Mouse (Mus musculus) cerebellum, postnatal 36 days (tissue): ENCODE results near the gene Abhd16b.

ENCODE experiments used
- DNase-seq, 2 experiments: peaks; one replicate each; pipeline ENCODE4 v3.0.0; 2021 to 2022; ENCODE audit warnings: mixed read lengths in 2 of 2

Abhd16b gene

DNA sequence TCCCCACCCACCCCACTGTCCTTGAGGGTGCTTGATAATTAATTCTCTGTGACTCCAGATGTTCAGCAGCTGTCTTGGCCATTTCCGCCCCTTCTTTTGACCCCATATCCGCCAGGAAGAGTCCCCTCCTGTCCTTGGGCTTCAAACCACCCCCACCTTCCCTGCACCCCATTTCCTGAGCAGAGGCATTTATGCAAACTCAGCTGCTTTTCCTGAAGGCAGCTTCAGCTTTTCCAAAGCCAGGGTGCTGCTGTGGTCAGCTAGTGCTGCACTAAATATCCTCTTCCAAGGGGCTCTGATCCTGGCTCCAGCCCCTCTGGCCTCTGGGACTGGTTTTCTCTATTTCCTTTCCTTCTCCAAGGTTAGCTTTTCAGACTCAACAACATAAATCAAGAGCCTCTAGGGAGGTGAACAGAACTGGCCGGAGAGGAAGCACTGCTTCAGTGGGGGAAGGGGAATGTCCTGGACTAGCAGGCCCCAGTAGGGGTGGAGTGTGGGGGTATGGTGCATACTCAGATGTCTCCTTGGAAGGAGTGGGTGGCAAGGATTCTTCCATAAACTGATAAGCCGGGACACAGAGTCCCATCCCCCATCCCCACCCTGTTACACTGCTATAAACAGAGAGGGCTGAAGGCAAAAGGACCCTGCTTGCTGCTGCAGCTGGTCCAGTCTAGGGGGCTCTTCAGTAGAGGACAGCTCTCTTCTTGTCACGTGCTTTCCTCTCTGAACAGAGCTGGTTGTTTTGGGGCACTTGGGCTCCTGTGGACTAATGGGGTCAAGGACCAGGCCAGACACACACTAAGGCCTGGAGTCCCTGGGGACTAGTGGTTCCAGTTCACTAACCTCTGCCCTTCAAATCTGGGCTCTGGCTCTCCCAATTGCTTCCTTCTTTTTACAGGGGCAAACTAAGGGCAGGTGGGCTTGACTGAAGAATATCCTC lies 5.4 kb upstream of the Abhd16b start:
- DNase-seq: no peak

DNA sequence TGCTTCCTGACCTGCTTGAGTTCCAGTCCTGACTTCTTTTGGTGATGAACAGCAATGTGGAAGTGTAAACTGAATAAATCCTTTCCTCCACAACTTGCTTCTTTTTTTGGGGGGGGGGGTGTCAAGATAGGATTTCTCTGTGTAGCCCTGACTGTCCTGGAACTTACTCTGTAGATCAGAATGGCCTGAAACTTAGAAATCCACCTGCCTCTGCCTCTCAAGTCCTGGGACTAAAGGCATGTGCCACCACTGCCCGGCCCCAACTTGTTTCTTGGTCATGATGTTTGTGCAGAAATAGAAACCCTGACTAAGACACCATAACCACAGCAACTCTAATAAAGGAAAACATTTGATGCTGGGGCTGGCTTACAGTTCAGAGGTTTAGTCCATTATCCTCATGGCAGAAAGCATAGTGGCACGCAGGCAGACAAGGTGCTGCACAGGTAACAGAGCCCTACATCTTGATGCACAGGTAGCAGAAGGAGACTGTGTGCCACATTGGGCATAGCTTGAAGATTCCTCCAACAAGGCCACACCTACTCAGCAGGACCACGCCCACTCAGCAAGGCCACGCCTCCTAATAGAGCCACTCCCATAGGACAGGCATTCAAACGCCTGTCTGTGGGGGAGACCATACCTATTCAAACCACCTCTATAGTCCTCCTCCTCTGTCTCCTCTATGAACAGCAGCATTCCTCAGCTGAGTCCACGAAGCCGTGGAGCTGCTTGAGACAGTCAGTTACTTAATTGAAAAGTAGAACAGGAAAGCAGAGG lies 1.4 kb upstream of the Abhd16b start:
- DNase-seq: no peak

- no peak for DNase-seq
Measured at GRCm38 (mm10) chr2:181492206-181492605, 800 bp upstream of the Abhd16b start.

DNA sequence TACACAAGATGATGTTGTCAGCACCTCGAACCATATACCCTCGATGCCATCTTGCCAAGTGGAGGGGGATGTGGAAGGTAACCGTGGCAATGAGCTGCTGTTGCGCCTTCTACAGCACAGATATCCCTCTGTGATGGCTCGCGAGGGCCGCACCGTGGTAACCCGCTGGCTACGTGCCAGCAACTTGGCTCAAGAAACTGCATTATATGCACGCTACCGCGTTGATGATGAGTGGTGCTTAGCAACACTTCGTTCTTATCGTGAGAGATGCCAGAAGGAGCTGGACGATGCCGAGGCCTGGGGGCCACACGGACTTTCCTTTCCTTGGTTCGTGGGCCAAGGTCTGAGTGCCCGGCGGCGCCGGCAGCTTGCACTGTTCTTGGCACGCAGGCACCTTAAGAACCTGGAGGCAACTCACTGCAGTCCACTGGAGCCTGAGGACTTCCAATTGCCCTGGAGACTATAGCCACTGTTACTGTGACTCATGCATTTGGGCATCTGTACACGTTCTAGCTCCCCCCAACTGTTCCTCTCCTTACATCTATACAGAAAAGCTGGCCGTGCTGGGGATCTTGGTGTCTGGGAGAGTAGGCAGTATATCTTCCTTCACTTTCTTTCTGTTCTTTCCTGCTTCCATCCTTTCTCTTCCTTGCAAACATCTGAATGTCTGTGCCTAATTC lies 1.4 kb downstream of the Abhd16b start:
- peak in 1 of 2 experiments; percentile 14 for DNase-seq

- DNase-seq: peak in 1 of 2 experiments; percentile 24
Measured at GRCm38 (mm10) chr2:181495845-181496244, 2.8 kb downstream of the Abhd16b start.

DNA sequence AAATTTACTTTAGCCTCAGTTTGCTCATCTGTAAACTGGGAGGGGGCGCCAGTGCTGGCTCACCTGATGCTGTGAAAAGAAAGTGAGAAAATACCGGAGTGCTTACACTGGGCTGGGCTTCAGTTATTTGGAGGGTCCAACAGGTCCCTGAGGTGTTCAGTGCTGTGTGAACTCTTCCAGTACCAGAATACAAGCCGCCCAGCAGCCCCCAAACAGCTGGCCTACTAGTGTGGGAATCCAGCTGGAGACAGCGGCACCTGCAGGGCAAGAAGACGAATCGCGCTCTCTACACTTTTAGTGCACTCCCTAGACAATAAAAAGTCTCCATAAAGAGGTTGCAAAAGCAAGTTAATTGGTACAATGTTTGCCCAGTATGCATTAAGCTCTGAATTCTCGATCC lies 3.3 kb downstream of the Abhd16b start:
- DNase-seq: peak; percentile 35 to 38

GRCm38 (mm10) chr2:181496831-181497547 lies 4.0 kb downstream of the Abhd16b start, which contains the start of gene Tpd52l2:
Gene Tpd52l2 (plus strand): TSS chr2:181497142.
- peak; percentile 93 to 94 for DNase-seq

DNA sequence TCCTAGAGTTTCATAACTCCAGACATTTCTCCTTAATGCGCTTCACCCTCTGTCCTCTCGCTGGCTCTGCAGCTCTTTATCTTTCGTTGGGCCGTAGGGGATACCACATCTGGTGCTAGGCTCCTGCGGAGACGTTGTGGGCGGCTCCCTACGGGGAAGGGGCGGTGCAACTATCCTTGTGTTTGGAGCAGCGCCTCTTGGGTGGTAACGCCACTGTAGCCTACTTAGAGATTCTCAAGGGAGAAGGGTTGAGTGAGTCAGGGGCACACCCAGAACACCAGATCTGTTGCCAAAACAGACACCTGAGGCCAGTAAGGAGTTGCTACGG lies 4.5 kb downstream of the Abhd16b start:
- DNase-seq: peak in 1 of 2 experiments; percentile 29

DNA sequence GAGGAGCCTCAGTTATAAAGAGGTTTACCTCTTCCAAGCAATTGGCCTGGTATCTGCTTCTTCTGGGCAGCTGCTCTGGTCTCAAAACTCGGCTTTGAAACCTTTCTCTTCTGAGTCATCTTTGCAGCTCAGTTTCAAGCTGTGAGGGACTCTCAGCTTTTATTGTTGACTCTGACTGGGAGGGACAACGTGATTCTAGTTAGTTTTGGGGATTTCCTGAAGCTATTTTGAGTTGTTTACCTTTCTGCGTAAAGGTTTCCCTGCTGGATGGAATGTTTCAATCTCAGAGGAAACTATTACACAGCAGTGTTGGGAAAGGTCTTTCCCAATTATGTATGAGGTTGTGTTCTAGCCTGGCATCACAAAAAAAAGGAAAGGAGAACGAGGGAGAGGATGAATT lies 5.6 kb downstream of the Abhd16b start:
- DNase-seq: no peak

GRCm38 (mm10) chr2:181509191-181509590 lies 16.2 kb downstream of the Abhd16b start:
- no peak for DNase-seq

- no peak for DNase-seq
Measured at GRCm38 (mm10) chr2:181511231-181511630, 18.2 kb downstream of the Abhd16b start.

DNA sequence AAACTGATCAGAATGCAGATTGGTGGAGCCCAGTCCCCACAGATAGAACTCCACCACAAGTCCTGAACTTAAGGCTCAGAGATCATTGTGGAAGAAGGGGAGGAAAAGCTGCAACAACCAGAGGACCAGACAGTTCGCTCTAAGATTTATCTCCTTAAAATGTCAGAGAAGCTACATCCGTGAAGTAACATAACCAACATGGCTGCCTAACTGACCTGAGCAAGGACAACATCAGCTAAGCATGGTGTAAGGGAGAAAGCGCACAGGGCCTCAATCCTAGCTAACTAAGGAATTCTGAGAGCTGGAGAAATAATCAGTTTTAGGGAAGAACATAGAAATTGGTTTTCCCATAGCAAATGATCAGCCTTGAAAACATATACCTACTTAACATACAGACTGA lies 26.2 kb downstream of the Abhd16b start:
- DNase-seq: no peak

DNA sequence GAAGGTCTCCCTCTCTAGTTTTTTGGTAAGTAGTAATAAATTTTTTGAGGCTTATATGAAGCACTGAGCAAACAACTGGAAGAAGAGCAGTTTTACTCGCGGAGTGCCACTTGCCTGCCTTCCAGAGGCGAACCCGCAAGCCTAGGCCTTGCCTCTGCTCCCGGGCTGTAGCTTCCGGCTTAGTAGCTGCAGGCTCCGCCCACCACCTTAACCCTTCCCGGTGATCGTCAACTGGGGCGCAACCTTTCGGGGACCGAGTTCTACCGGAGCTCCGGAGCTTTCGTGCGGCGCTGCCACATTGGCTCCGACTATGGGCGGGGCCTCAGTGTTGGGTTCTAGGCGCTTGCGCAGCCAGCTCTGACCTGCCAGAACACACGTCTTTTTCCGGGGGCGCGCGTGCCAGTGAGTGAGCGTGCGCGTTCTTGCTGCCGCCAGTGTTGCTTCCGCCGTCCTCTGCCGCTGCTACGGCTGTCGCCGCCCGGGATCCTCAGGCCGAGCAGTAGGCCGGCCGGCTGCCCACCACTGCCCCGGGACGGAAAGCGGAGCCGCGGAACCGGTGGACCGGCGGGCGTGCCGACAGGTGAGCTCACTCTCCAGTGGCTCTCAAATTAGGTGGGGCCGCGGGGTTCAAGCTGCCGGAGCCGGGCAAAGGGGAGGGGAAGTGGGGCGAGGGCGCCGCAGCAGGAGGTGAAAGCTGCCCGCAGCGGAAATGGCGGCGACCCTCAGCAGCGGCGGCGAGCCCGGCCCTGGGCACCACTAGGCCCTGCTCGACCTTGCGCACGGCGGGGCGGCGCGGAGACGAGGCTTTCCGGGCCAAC lies 27.3 kb downstream of the Abhd16b start, which contains the start of gene Dnajc5:
Dnajc5 (plus strand) TSS at position 368 of the 818 bp plus-strand sequence.
- DNase-seq: peak; percentile 97

GRCm38 (mm10) chr2:181520936-181521227 lies 27.9 kb downstream of the Abhd16b start:
- no peak for DNase-seq

- no peak for DNase-seq
Measured at GRCm38 (mm10) chr2:181521491-181521890, 28.5 kb downstream of the Abhd16b start.

GRCm38 (mm10) chr2:181522811-181523210 lies 29.8 kb downstream of the Abhd16b start:
- DNase-seq: peak; percentile 23 to 25

DNA sequence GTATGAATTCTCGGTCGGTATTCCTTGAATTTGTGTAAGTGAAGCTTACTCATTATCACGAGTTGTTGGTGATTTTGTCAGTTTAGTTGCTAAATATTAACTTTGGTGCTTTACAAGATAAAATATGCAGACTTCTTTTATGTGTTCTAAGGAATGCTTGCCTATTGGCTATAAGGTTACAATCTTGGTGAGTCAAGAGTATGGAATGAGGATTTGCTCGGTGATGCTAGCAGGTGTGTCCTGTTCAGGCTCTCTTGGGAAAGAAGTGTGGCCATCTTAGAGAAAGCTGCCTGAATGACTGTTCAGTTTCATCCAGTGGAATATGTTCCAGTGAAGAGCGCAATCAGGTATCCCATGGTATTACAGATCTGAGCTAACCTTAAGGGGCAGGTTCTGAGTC lies 32.5 kb downstream of the Abhd16b start:
- no peak for DNase-seq

DNA sequence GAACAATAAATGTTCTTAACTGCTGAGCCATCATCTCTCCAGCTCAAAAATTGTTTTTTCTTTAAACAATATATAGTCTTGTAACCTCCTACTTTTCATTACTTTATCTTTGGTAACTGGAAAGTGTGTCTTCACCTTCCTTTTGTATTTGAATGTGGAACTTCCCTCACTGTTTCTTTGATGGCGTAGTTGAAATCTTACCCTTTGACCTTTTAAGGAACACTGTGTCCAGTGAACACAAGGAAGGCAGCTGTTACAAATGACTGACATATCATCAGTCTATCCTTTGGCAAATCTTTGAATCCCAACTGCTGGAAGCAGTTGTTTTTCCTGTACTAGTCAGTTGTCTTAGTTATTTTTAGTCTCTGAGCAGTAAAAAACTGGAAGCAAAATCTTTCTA lies 36.1 kb downstream of the Abhd16b start:
- no peak for DNase-seq

GRCm38 (mm10) chr2:181532589-181532988 lies 39.6 kb downstream of the Abhd16b start:
- DNase-seq: no peak

GRCm38 (mm10) chr2:181536410-181536809 lies 43.4 kb downstream of the Abhd16b start:
- DNase-seq: no peak

- DNase-seq: no peak
Measured at GRCm38 (mm10) chr2:181537444-181538047, 44.5 kb downstream of the Abhd16b start.
